Comparison of ENCODE assay signal across 8 mouse cellular contexts in genomic region chr16:44063025-44063894, GRCm38 (mm10). TPM values are rescaled to one million over a fixed set of nuclear protein-coding genes. Genes with fewer than 3 reads are reported as not detected.
DNase-seq lines count a peak whose midpoint lies in the region; ATAC-seq lines count a peak whose summit lies in the region.

Gramd1c (minus strand) TSS chr16:44063345.

- 5% methylated on average over 45 of the region's 45 CpGs for WGBS in intestine, embryonic 15.5 days

- DNase-seq in spleen, adult 18-20 months, result peak; percentile 13 to 35
- DNase-seq in spleen, adult 12 weeks (ENCODE audit: low spot score), result no peak
- DNase-seq in embryo, embryonic 9.5 days (ENCODE audit: extremely low spot score), result peak; percentile 79
- peak; percentile 37 to 66 for DNase-seq in gastrocnemius, postnatal 4 days (ENCODE audit: low spot score in 2 of 2)
- peak; percentile 49 to 61 for DNase-seq in left cerebral cortex, postnatal 36 days (ENCODE audit: low spot score in 2 of 2)
- peak; percentile 86 for DNase-seq in mesoderm, embryonic 11.5 days (ENCODE audit: low read depth, low spot score)
- peak; percentile 22 to 30 for DNase-seq in right cerebral cortex, postnatal 36 days (ENCODE audit: low spot score in 2 of 2)

- intact Hi-C loops in left cerebral cortex, postnatal 36 days (cut with DNase I), result loop anchor here (5.0 kb wide), 1 partner anchor 176 kb away; the partner anchor contains the start of gene Ccdc191

- H3K36me3 ChIP-seq in intestine, embryonic 15.5 days, result no peaks in the 10 kb centered on the region

- peak within 1 kb of the TSS; percentile 63 for H3K4me3 ChIP-seq in intestine, embryonic 15.5 days (replicated peaks)

- no peak within 1 kb of the TSS for H3K27ac ChIP-seq in intestine, embryonic 15.5 days

- no peaks in the 10 kb centered on the region for H3K9me3 ChIP-seq in intestine, embryonic 15.5 days

- H3K9ac ChIP-seq in intestine, embryonic 15.5 days, result peak within 1 kb of the TSS; percentile 53

- peak; percentile 93 for ATAC-seq in intestine, embryonic 15.5 days

- H3K4me2 ChIP-seq in intestine, embryonic 15.5 days (replicated peaks), result peak within 1 kb of the TSS; percentile 68

- H3K27me3 ChIP-seq in intestine, embryonic 15.5 days (replicated peaks), result no peaks in the 10 kb centered on the region

- H3K4me1 ChIP-seq in intestine, embryonic 15.5 days (replicated peaks), result no peaks in the 10 kb centered on the region

RNA-seq across cellular contexts. Expression of gene Gramd1c, which starts in this region (rescaled TPM):
- total RNA-seq in gastrocnemius, postnatal 4 days (2021), result 1 to 10 TPM; 1.9 to 2.6 TPM
- polyA plus RNA-seq in intestine, embryonic 15.5 days (2015; fragmentation: Nextera tagmentation; extraction: Ambion mirVana), result 6.8 and 8.4 TPM in 2 replicates
- 1 to 10 TPM; 1.3 TPM for total RNA-seq in left cerebral cortex, postnatal 36 days (2021)
